Mouse (Mus musculus) intestine, postnatal 0 days (tissue): Measurements from ENCODE around the gene Ccsap. TPM values are rescaled to one million over a fixed set of nuclear protein-coding genes. Genes with fewer than 3 reads are reported as not detected.
A peak's percentile ranks its signal among the peaks of the same experiment; 100 is the strongest.

Source experiments
- ATAC-seq: fragments of 200-750 bp; cut with Nextera tagmentation; 2 replicates; pipeline ENCODE4 v1.8.0; 2017; ENCODE audit warnings: mild to moderate bottlenecking, moderate TSS enrichment, moderate library complexity
- H3K27ac ChIP-seq: fragments of 300-500 bp; sonication (generic); 2 replicates; pipeline ENCODE4 v1.5.1; 2014; ENCODE audit warnings: mild to moderate bottlenecking, low read depth, low read length, moderate library complexity
- H3K27me3 ChIP-seq: fragments of 300-500 bp; sonication (generic); replicated peaks from 2 replicates; pipeline ENCODE4 v1.6.1; 2014; ENCODE audit warnings: low read length, mixed read lengths; ENCODE audit not compliant: control insufficient read depth, insufficient read depth
- H3K36me3 ChIP-seq: fragments of 300-500 bp; sonication (generic); 2 replicates; pipeline ENCODE4 v1.6.1; 2014; ENCODE audit warnings: mild to moderate bottlenecking, moderate library complexity; ENCODE audit not compliant: control insufficient read depth, insufficient read depth
- H3K4me1 ChIP-seq: fragments of 300-500 bp; sonication (generic); replicated peaks from 2 replicates; pipeline ENCODE4 v1.6.1; 2014; ENCODE audit warnings: antibody characterized with exemption, low read length, mixed read lengths; ENCODE audit not compliant: control insufficient read depth, insufficient read depth
- H3K4me2 ChIP-seq: fragments of 300-500 bp; sonication (generic); replicated peaks from 2 replicates; pipeline ENCODE4 v1.6.1; 2014; ENCODE audit warnings: low read depth, mild to moderate bottlenecking, moderate library complexity
- H3K4me3 ChIP-seq: fragments of 300-500 bp; sonication (generic); 2 replicates; pipeline ENCODE4 v1.5.1; 2014; ENCODE audit warnings: low read depth, low read length
- H3K9ac ChIP-seq: fragments of 300-500 bp; sonication (generic); 2 replicates; pipeline ENCODE4 v1.6.1; 2014; ENCODE audit warnings: mild to moderate bottlenecking, low read depth, low read length
- H3K9me3 ChIP-seq: fragments of 300-500 bp; sonication (generic); 2 replicates; pipeline ENCODE4 v1.6.1; 2016; ENCODE audit warnings: mixed run types; ENCODE audit not compliant: control insufficient read depth
- CTCF ChIP-seq: sonication (generic); IDR thresholded peaks from 2 replicates; pipeline ENCODE4 v1.5.1; 2016; ENCODE audit warnings: low read depth, mild to moderate bottlenecking, control low read depth, antibody characterized with exemption, moderate library complexity
- WGBS: fragments of 180-500 bp; shearing (Covaris S2); extraction: QIAGEN DNeasy Blood & Tissue Kit; methylation state at CpG from one replicate; pipeline ENCODE4 v1.1.7; 2014; 5-methylcytosine and 5-hydroxymethylcytosine counted together
- polyA plus RNA-seq: library from polyadenylated mRNA; unstranded; fragments of >200 nt; fragmentation: Nextera tagmentation; extraction: Ambion mirVana; gene quantifications from 2 replicates; pipeline ENCODE4 v1.2.1, GENCODE M21; 2015

Gene Ccsap
- polyA plus RNA-seq, 1 experiment from 2014 or later, result 1.8 TPM

DNA sequence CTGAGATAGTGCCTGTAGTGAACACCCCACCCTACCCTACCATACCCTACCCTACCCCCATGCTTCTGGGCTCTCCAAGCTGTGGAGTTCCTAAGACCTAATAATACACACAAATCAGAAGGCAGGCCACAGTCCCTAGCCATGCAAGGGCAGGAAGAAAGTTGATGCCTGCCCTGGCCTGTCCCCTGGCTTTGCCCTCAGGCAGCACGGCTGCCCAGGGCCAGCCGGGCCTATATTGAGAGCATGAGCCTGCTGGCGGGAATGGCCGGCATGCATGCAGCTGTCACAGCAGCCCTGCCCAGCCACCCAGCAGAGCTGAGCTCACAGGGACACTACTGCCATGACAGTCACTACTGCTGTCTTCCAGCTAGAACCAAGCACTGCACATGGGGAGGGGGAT lies 23.1 kb upstream of the Ccsap start:
- no peak overlapping the region for H3K27ac ChIP-seq
- no peaks in the 10 kb centered on the region for H3K36me3 ChIP-seq
- ATAC-seq, result no peak
- 76% methylated on average over 4 of the region's 4 CpGs for WGBS
- no peak overlapping the region for H3K4me3 ChIP-seq
- no peak overlapping the region for H3K4me2 ChIP-seq
- H3K4me1 ChIP-seq, result no peaks in the 10 kb centered on the region; the same call in 1 of the 2 replicates
- no peaks in the 10 kb centered on the region for H3K9me3 ChIP-seq
- H3K27me3 ChIP-seq, result no peaks in the 10 kb centered on the region
- no peak for TF ChIP-seq CTCF
- no peak overlapping the region for H3K9ac ChIP-seq

DNA sequence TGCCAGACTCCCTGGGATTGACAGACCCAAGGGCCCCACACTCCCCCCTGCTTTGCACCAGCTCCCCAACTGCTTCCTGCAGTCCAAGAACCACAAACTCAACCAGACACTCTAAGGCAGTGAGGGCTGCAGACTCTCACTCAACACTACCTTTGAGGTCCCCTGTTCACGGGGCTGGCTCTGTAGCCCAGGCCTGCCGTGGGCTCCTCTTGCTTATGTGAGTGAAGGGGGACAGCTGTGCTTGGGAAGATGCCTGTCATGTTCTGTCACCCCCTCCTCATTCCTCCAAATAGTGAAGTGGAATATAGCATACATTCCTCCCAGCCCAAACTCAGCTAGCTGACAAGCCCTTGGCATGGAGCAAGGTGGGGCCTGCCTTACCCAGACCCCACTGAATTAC lies 22.4 kb upstream of the Ccsap start:
- H3K4me2 ChIP-seq, result no peak overlapping the region
- no peak overlapping the region for H3K9ac ChIP-seq
- no peak overlapping the region for H3K4me3 ChIP-seq
- no peak overlapping the region for H3K27ac ChIP-seq
- 78% methylated on average over 2 of the region's 2 CpGs for WGBS
- TF ChIP-seq CTCF, result no peak
- H3K4me1 ChIP-seq, result no peaks in the 10 kb centered on the region; the same call in 1 of the 2 replicates
- ATAC-seq, result no peak
- H3K9me3 ChIP-seq, result no peaks in the 10 kb centered on the region
- no peaks in the 10 kb centered on the region for H3K27me3 ChIP-seq
- H3K36me3 ChIP-seq, result no peaks in the 10 kb centered on the region

GRCm38 (mm10) chr8:123880821-123881350 lies 20.9 kb upstream of the Ccsap start:
- H3K9ac ChIP-seq, result no peak overlapping the region
- no peaks in the 10 kb centered on the region for H3K36me3 ChIP-seq
- no peak overlapping the region for H3K4me3 ChIP-seq
- no peaks in the 10 kb centered on the region for H3K9me3 ChIP-seq
- H3K27me3 ChIP-seq, result no peaks in the 10 kb centered on the region
- no peak for ATAC-seq
- peak; percentile 62 for TF ChIP-seq CTCF
- 17% methylated on average over 4 of the region's 4 CpGs for WGBS
- no peak overlapping the region for H3K27ac ChIP-seq
- no peak overlapping the region for H3K4me2 ChIP-seq
- H3K4me1 ChIP-seq, result no peaks in the 10 kb centered on the region; the same call in 1 of the 2 replicates

DNA sequence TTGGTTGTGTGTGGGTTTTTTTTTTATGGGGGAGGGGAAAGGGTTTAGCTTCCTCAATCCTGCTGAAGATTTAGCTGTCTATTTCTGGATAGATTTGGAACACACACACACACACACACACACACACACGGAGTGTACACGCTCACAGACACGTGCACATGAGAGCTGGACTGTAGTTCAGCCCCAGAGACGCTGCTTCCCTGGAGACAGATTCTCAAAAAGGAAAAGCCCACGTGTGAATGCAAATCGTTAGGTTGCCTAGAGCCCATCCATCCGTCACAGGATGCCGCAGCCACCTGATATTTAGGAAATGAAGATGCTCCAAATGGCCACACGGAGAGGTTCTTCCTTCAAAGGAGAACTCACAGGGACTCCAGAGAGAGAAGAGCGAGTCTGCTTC lies 20.3 kb upstream of the Ccsap start:
- Histone ChIP-seq H3K9ac (no peak overlapping the region), H3K36me3 (no peaks in the 10 kb centered on the region), H3K4me3 (no peak overlapping the region), H3K27ac (no peak overlapping the region), H3K4me1 (no peaks in the 10 kb centered on the region; the same call in 1 of the 2 replicates), H3K4me2 (no peak overlapping the region), H3K9me3 (no peaks in the 10 kb centered on the region), H3K27me3 (no peaks in the 10 kb centered on the region)
- no peak for TF ChIP-seq CTCF
- 69% methylated on average over 10 of the region's 10 CpGs for WGBS
- ATAC-seq, result no peak

- Histone ChIP-seq H3K36me3 (no peaks in the 10 kb centered on the region), H3K9me3 (no peaks in the 10 kb centered on the region), H3K4me3 (no peak overlapping the region), H3K27me3 (no peaks in the 10 kb centered on the region), H3K4me2 (no peak overlapping the region), H3K9ac (no peak overlapping the region), H3K4me1 (no peaks in the 10 kb centered on the region; the same call in 1 of the 2 replicates), H3K27ac (no peak overlapping the region)
- no peak for ATAC-seq
- no peak for TF ChIP-seq CTCF
- 51% methylated on average over 2 of the region's 2 CpGs for WGBS
These were observed 17.9 kb upstream of the Ccsap start for GRCm38 (mm10) chr8:123877865-123878264.

DNA sequence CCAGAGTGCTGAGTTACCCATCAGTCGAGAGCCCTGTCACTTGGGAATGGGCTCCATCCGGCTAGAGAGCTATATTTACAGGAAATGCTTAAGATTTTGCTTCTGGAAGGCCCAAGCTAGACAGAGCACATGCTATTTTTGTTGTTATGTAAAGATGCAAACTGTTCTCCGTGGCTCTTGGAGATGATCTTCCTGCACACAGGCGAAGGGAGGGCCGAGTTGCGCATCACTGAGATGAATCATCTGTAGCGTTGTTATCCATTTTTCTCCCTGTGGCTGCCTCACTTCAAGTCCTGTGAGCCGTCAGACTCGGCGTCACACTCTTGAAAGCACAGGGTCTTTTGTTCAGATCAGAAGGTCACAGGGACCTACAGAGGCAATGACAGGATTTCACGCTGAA lies 14.3 kb upstream of the Ccsap start:
- ATAC-seq, result no peak
- no peaks in the 10 kb centered on the region for H3K27me3 ChIP-seq
- no peaks in the 10 kb centered on the region for H3K36me3 ChIP-seq
- H3K27ac ChIP-seq, result no peak overlapping the region
- WGBS, result 74% methylated on average over 11 of the region's 11 CpGs
- H3K9ac ChIP-seq, result no peak overlapping the region
- no peak for TF ChIP-seq CTCF
- no peak overlapping the region for H3K4me2 ChIP-seq
- no peaks in the 10 kb centered on the region for H3K4me1 ChIP-seq
- no peak overlapping the region for H3K4me3 ChIP-seq
- no peaks in the 10 kb centered on the region for H3K9me3 ChIP-seq

GRCm38 (mm10) chr8:123873364-123873763 lies 13.4 kb upstream of the Ccsap start:
- Histone ChIP-seq H3K4me2 (no peak overlapping the region), H3K9me3 (no peaks in the 10 kb centered on the region), H3K9ac (no peak overlapping the region), H3K4me1 (no peaks in the 10 kb centered on the region), H3K27ac (no peak overlapping the region), H3K4me3 (no peak overlapping the region), H3K27me3 (no peaks in the 10 kb centered on the region), H3K36me3 (no peaks in the 10 kb centered on the region)
- no peak for ATAC-seq
- no peak for TF ChIP-seq CTCF
- WGBS, result 80% methylated on average over 6 of the region's 6 CpGs
